Mouse (Mus musculus) stomach, embryonic 15.5 days (tissue): ENCODE results near the gene Srsf5. TPM values are rescaled to one million over a fixed set of nuclear protein-coding genes. Genes with fewer than 3 reads are reported as not detected.
"Not testable (repeated sequence)": the region's sequence is repeated elsewhere in the genome, so short reads cannot be mapped to it uniquely, and the experiment has no call there.

Experiments used
- ATAC-seq: fragments of 200-750 bp; cut with Nextera tagmentation; 2 replicates; pipeline ENCODE4 v1.8.0; 2017; ENCODE audit warnings: low read depth, moderate number of reproducible peaks, moderate TSS enrichment; ENCODE audit not compliant: insufficient read depth, low FRiP score
- H3K27ac ChIP-seq: fragments of 300-500 bp; sonication (generic); 2 replicates; pipeline ENCODE4 v1.5.1; 2015; ENCODE audit warnings: mild to moderate bottlenecking, inconsistent platforms
- H3K27me3 ChIP-seq: fragments of 300-500 bp; sonication (generic); replicated peaks from 2 replicates; pipeline ENCODE4 v1.6.1; 2015; ENCODE audit warnings: inconsistent platforms
- H3K36me3 ChIP-seq: fragments of 300-500 bp; sonication (generic); 2 replicates; pipeline ENCODE4 v1.6.1; 2015; ENCODE audit warnings: inconsistent platforms
- H3K4me1 ChIP-seq: fragments of 300-500 bp; sonication (generic); 2 replicates; pipeline ENCODE4 v1.6.1; 2015; ENCODE audit warnings: inconsistent platforms
- H3K4me2 ChIP-seq: fragments of 300-500 bp; sonication (generic); 2 replicates; pipeline ENCODE4 v1.6.1; 2015; ENCODE audit warnings: mild to moderate bottlenecking, inconsistent platforms
- H3K4me3 ChIP-seq: fragments of 300-500 bp; sonication (generic); replicated peaks from 2 replicates; pipeline ENCODE4 v1.5.1; 2015; ENCODE audit warnings: inconsistent platforms
- H3K9ac ChIP-seq: fragments of 300-500 bp; sonication (generic); 2 replicates; pipeline ENCODE4 v1.6.1; 2015; ENCODE audit warnings: inconsistent platforms
- H3K9me3 ChIP-seq: fragments of 300-500 bp; sonication (generic); 2 replicates; pipeline ENCODE4 v1.6.1; 2016; ENCODE audit warnings: inconsistent platforms
- WGBS: fragments of 180-500 bp; shearing (Covaris S2); methylation state at CpG from one replicate; pipeline ENCODE4 v1.1.7; 2015; 5-methylcytosine and 5-hydroxymethylcytosine counted together
- polyA plus RNA-seq: library from polyadenylated mRNA; unstranded; fragments of >200 nt; fragmentation: Nextera tagmentation; extraction: Ambion mirVana; gene quantifications from 2 replicates; pipeline ENCODE4 v1.2.1, GENCODE M21; 2015

The Srsf5 gene
- polyA plus RNA-seq, 1 experiment from 2014 or later, result 586 TPM

DNA sequence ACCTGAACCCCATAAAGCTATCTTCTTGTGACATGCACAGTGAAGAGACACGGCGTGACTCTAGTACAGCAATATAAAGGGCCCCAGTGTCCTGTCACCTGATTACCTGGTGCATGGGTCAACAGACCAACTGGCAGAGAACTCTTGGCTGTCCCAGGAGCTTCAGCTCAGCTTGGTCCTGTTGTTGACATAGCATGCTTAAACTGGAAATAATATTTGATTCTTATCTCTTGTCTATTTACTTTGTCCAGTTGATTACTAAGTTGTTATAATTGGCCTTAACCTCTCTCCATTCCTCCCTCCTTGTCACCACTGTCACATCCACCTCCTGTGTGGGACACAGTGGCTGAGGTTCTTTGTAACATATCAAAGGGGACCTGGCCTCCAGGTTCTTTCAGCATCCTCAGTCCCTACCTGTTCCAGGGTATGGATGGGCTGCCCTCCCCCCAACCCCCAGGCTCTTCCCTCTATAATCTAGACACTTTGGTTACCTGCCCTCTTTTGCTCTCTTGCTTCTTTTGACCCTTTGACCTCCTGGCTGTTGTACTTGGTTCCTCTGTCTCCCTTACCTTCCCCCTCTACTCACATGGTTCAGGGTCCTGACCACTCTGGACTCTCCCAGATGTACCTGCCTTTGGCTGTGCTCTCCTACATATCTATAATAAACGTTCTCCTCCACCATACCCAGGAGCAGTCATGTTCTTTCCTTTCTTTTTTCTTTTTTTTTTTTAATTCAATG is 13.7 kb upstream of the Srsf5 start:
- Histone ChIP-seq H3K27me3 (no peaks in the 10 kb centered on the region), H3K36me3 (no peaks in the 10 kb centered on the region), H3K9ac (no peak overlapping the region), H3K4me2 (no peak overlapping the region), H3K27ac (no peak overlapping the region), H3K9me3 (no peaks in the 10 kb centered on the region), H3K4me3 (no peak overlapping the region), H3K4me1 (no peaks in the 10 kb centered on the region)
- WGBS, result 70% methylated on average over 3 of the region's 3 CpGs
- ATAC-seq, result no peak

DNA sequence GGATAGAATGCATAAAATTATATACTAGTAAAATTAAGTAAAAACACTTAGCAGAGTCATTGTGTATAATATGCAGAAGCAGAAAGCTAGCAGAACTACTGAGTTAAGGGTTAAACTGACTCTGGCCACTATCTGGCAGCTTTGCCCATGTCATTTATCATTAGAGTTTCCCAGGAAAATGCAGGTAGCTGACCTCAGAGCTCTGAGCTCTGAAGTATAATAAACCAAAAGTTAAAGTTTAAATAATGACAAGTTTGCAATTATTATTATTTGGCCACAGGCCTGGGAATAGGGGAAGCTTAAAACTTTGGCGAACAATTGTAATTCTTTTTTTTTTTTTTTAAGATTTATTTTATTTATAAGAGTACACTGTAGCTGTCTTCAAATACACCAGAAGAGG is 12.4 kb upstream of the Srsf5 start:
- H3K36me3 ChIP-seq, result no peaks in the 10 kb centered on the region
- H3K27me3 ChIP-seq, result no peaks in the 10 kb centered on the region
- 72% methylated on average over 1 of the region's 1 CpGs for WGBS
- H3K9me3 ChIP-seq, result no peaks in the 10 kb centered on the region
- H3K27ac ChIP-seq, result no peak overlapping the region
- no peak for ATAC-seq
- no peak overlapping the region for H3K9ac ChIP-seq
- no peaks in the 10 kb centered on the region for H3K4me1 ChIP-seq
- H3K4me3 ChIP-seq, result no peak overlapping the region
- no peak overlapping the region for H3K4me2 ChIP-seq

DNA sequence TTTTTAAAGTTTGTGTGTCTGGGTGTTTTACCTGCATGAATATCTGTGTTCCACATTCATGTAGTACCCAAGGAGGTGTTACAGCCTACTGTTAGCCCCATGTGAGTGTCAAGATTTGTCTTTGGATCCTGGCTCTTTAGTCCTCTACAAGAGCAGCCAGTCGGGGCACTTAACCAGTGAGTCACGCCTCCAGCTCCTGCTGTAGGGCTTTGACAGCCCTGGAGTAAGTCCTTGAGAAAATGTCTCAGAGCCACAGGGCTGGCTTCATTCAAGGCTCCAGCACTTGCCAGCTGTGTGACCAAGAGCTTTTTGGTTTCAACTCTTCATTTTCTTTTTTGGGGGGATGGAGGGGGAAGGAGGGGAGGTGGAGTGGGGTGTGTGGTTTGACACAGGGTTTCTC is 8.6 kb upstream of the Srsf5 start:
- Histone ChIP-seq H3K27ac (peak overlapping the region; percentile 57; the same call in 1 of the 2 replicates), H3K4me1 (0 out of 2 replicates have a peak, but pooled peaks cover 4% of the 10 kb centered on the region), H3K4me3 (no peak overlapping the region), H3K9me3 (no peaks in the 10 kb centered on the region), H3K4me2 (no peak overlapping the region), H3K36me3 (no peaks in the 10 kb centered on the region), H3K27me3 (no peaks in the 10 kb centered on the region), H3K9ac (no peak overlapping the region)
- WGBS, result 63% methylated on average over 2 of the region's 2 CpGs
- ATAC-seq, result no peak

DNA sequence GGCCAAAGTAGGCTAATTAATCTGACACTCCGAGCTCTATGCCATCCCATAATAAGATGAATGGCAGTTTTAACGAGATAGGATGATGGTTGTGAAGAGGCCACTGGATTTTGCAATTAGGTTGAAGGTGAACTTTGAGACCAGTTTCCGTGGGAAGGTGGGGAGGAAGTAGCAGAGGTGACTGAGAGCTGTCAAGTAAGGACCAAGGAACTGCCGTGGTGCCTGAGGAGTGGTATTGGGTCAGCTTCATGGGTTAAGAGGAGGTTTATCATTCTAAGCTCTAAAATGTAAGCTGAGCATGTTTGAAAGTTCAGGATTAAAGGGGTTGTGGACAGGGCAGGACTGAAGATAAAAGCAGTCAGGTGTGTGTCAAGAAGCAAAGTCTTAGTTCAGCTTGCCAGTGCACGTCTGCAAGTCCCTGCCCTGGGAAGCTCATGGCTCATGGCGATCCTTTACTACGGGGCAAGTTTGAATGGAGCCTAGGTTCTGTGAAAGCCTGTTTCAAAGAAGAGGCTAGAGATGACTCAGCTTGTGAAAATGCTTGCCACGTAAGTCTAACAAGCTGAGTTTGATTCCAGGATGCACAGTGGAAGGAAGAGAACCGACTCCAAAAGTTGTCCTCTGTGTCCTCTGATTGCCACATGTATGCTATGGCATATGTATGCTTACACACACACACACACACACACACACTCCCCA is 7.8 kb upstream of the Srsf5 start:
- Histone ChIP-seq H3K36me3 (no peaks in the 10 kb centered on the region), H3K4me2 (no peak overlapping the region), H3K4me3 (no peak overlapping the region), H3K9ac (no peak overlapping the region), H3K27me3 (no peaks in the 10 kb centered on the region), H3K9me3 (no peaks in the 10 kb centered on the region), H3K27ac (peak overlapping the region; percentile 57; the same call in 1 of the 2 replicates), H3K4me1 (0 out of 2 replicates have a peak, but pooled peaks cover 4% of the 10 kb centered on the region)
- 57% methylated on average over 9 of the region's 9 CpGs for WGBS
- ATAC-seq, result no peak

DNA sequence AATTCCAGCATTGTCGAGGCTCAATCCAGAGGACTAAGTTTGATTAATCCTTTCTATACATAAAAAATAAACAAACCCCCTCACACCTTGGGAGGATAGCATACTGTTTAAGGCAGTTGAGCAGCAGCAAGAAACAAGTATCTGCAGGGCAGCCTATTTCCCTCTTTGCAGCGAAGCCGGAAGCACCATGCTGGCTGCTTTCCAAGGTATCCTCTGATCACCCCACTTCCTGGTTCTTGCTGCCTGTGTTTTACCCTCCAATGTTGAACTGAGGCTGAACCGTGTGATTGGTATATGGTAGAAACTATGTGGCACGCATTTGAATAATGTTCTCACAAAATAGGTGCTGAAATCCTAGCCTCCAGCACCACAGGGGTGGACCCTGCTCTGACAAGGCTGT is 6.7 kb upstream of the Srsf5 start:
- no peaks in the 10 kb centered on the region for H3K36me3 ChIP-seq

DNA sequence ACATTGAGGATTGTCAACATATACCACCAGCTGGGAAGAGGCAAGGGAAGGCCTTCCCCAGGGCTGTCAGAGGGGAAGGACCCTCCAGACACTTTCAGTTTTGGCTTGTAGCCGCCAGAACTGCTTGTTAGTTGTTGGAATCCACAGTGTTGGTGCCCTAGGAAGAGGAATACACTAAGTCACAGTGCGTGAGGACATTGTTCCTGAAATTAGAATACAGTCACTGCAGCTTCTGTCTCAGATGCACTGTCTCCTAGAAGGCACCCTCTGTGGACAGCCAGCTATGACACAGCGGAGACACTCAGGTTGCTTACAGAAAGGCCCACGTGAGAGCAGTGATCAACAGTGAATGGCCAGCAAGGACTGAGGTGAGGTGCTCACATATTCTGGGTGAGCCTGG is 6.1 kb upstream of the Srsf5 start:
- H3K4me1 ChIP-seq, result 0 out of 2 replicates have a peak, but pooled peaks cover 4% of the 10 kb centered on the region
- WGBS, result 77% methylated on average over 4 of the region's 4 CpGs
- H3K27ac ChIP-seq, result peak overlapping the region; percentile 58
- H3K4me2 ChIP-seq, result no peak overlapping the region
- H3K36me3 ChIP-seq, result no peaks in the 10 kb centered on the region
- no peaks in the 10 kb centered on the region for H3K9me3 ChIP-seq
- H3K4me3 ChIP-seq, result no peak overlapping the region
- H3K27me3 ChIP-seq, result no peaks in the 10 kb centered on the region
- no peak overlapping the region for H3K9ac ChIP-seq
- no peak for ATAC-seq

More for the DNA sequence above, 6.7 kb upstream of the Srsf5 start:
- H3K27ac ChIP-seq, result peak overlapping the region; percentile 58
- no peak overlapping the region for H3K9ac ChIP-seq
- 25% methylated on average over 5 of the region's 5 CpGs for WGBS
- ATAC-seq, result peak; percentile 32; the same call in 1 of the 2 replicates
- no peaks in the 10 kb centered on the region for H3K9me3 ChIP-seq
- H3K4me2 ChIP-seq, result 0 out of 2 replicates have a peak overlapping the region, but pooled peaks have one; percentile 5
- no peak overlapping the region for H3K4me3 ChIP-seq
- no peaks in the 10 kb centered on the region for H3K27me3 ChIP-seq
- H3K4me1 ChIP-seq, result 0 out of 2 replicates have a peak, but pooled peaks cover 4% of the 10 kb centered on the region

DNA sequence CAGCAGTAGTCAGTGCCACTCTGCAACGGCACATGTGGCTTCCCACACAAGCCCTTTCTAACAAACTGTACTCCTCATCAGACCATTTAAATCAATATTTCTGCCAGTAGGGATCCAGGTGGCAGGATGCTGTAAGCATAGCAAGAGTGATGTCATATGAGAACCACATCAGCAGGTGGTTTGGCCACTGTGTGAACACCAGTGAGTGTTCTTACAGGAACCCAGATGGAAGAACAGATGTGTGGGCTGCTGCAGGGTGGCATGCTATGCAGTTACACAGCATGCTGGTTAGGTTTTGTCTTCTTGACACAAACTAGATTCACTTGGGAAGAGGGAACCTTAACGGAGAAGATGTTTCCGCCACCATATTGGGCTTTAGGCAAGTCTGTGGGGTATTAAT is 3.4 kb upstream of the Srsf5 start:
- H3K27ac ChIP-seq, result no peak overlapping the region
- ATAC-seq, result no peak
- WGBS, result 88% methylated on average over 3 of the region's 3 CpGs
- 0 out of 2 replicates have a peak, but pooled peaks cover 3% of the 10 kb centered on the region for H3K36me3 ChIP-seq
- peaks cover 9% of the 10 kb centered on the region; the same call in 1 of the 2 replicates for H3K4me1 ChIP-seq
- H3K4me2 ChIP-seq, result no peak overlapping the region
- H3K4me3 ChIP-seq, result no peak overlapping the region
- no peaks in the 10 kb centered on the region for H3K27me3 ChIP-seq
- no peak overlapping the region for H3K9ac ChIP-seq
- H3K9me3 ChIP-seq, result no peaks in the 10 kb centered on the region

DNA sequence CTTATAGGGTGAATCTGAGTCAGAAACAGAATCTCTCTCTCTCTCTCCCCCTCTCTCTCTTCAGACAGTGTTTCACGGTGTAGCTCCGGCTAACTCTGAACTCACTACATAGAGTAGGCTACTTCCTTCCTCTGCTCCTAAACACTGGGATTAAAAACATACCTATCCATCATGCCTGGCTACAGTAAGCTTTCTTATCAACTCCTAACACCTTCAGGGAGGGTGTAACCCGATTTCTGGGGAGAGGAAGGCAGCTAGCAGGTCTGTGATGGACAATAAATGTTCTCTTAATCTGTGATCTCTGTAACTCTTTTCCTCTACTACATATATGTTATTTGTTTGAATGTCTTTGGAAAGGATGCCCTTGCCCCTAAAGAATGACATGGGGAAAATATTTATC is 1.9 kb upstream of the Srsf5 start:
- H3K36me3 ChIP-seq, result peaks cover 10% of the 10 kb centered on the region; the same call in 1 of the 2 replicates
- no peak overlapping the region for H3K27ac ChIP-seq
- WGBS, result 67% methylated on average over 3 of the region's 3 CpGs

DNA sequence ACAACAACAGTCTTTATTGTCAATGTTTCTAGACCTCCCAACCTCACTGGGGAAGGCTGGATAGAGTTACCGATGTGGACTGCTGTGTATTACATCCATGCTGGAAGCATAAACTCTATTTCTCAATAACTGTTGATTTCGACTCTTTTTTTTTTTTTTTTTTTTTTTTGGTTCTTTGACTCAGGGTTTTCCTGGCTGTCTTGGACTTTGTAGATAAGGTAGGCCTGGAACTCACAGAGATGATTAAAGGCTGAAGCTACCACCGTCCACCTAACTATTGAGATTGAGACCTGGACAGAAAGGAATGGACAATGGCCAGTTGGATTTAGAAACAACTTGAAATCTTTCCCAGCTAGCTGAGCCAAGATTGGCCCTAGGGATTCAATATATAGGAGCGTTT is 1.1 kb upstream of the Srsf5 start:
- Histone ChIP-seq H3K27me3 (no peaks in the 10 kb centered on the region), H3K4me2 (peak overlapping the region; percentile 39; the same call in 1 of the 2 replicates), H3K4me3 (no peak overlapping the region), H3K4me1 (peaks cover 16% of the 10 kb centered on the region), H3K36me3 (peaks cover 15% of the 10 kb centered on the region; the same call in 1 of the 2 replicates), H3K9ac (no peak overlapping the region), H3K9me3 (no peaks in the 10 kb centered on the region), H3K27ac (no peak overlapping the region)
- no peak for ATAC-seq
- WGBS, result 88% methylated on average over 4 of the region's 4 CpGs

More for the DNA sequence above, 1.9 kb upstream of the Srsf5 start:
- Histone ChIP-seq H3K9me3 (no peaks in the 10 kb centered on the region), H3K27me3 (no peaks in the 10 kb centered on the region), H3K4me3 (no peak overlapping the region), H3K9ac (no peak overlapping the region), H3K4me2 (no peak overlapping the region), H3K4me1 (peaks cover 20% of the 10 kb centered on the region)
- peak; percentile 11; the same call in 1 of the 2 replicates for ATAC-seq

DNA sequence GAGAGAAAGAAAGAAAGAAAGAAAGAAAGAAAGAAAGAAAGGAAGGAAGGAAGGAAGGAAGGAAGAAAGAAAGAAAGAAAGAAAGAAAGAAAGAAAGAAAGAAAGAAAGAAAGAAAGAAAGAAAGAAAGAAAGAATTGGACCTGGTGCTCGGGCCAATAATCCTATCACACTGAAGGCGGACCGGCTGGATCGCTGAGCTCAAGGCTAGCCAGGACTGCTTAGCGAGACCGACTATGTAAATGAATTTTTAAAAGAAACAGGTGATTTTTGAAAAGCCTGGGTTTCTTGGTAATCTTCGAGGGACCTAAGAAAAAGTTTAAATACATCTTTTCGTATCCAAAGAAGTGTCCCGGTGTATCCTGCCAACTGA is 356 bp upstream of the Srsf5 start:
- under 1% methylated on average over 9 of the region's 9 CpGs for WGBS
- peak overlapping the region; percentile 98; the same call in 1 of the 2 replicates for H3K27ac ChIP-seq
- H3K36me3 ChIP-seq, result peaks cover 19% of the 10 kb centered on the region; the same call in 1 of the 2 replicates

DNA sequence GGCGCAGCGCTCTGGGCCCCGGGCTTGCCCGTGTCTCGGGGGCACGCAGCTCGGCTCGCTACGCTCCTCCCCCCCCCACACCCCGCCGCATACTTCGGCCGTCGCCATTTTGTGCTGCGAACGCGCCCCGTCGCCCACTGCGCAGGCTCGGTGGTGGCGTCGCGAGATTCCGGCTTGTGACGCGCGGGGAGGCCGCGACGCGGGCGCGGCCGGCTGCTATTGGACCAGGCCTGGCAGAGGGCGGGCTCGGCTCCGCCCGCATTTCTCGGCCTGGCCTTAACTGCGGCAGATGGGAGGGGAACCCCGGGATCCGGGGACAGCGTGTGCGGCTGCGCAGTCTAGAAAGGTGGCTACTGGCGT is 672 bp downstream of the Srsf5 start:
- no peaks in the 10 kb centered on the region for H3K27me3 ChIP-seq
- peak overlapping the region; percentile 98 for H3K27ac ChIP-seq
- H3K4me1 ChIP-seq, result peaks cover 16% of the 10 kb centered on the region
- peaks cover 24% of the 10 kb centered on the region for H3K36me3 ChIP-seq
- ATAC-seq, result peak; percentile 96
- H3K9ac ChIP-seq, result peak overlapping the region; percentile 96
- peak overlapping the region; percentile 88 for H3K4me3 ChIP-seq
- peak overlapping the region; percentile 66 for H3K4me2 ChIP-seq
- H3K9me3 ChIP-seq, result no peaks in the 10 kb centered on the region
- under 1% methylated on average over 47 of the region's 47 CpGs for WGBS

More for the DNA sequence above, 356 bp upstream of the Srsf5 start:
- H3K9ac ChIP-seq, H3K9me3 ChIP-seq, H3K27me3 ChIP-seq: not testable (repeated sequence)
- H3K4me1 ChIP-seq, result peaks cover 16% of the 10 kb centered on the region
- ATAC-seq, result peak; percentile 23
- peak overlapping the region; percentile 39 for H3K4me2 ChIP-seq
- H3K4me3 ChIP-seq, result peak overlapping the region; percentile 88

DNA sequence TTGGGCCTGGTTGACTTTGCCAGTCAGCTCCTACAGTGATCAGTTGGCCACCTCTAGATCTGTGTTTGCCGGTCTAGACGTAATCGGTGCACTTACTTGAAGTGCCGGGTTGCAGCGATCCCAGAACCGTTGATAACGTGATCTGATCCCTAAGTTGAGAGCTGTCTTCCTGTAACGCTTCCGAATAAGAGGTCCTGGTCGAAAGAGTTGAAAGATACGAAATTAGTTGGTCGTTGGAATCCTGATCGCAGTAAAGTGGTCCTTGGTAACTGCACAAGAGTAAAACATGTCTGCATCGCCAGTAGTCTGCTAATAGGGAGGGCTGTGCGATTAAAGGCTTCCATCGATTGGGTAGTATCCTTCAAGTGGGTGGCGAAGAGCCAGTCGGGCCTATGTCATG is 2.9 kb downstream of the Srsf5 start:
- Histone ChIP-seq H3K4me2 (no peak overlapping the region), H3K9me3 (no peaks in the 10 kb centered on the region), H3K4me1 (peaks cover 16% of the 10 kb centered on the region), H3K27ac (no peak overlapping the region), H3K27me3 (no peaks in the 10 kb centered on the region), H3K4me3 (no peak overlapping the region), H3K36me3 (peaks cover 31% of the 10 kb centered on the region), H3K9ac (no peak overlapping the region)
- WGBS, result 94% methylated on average over 18 of the region's 18 CpGs
- ATAC-seq, result no peak
